ENCODE assay signal across 10 mouse cellular contexts in the genomic region with DNA sequence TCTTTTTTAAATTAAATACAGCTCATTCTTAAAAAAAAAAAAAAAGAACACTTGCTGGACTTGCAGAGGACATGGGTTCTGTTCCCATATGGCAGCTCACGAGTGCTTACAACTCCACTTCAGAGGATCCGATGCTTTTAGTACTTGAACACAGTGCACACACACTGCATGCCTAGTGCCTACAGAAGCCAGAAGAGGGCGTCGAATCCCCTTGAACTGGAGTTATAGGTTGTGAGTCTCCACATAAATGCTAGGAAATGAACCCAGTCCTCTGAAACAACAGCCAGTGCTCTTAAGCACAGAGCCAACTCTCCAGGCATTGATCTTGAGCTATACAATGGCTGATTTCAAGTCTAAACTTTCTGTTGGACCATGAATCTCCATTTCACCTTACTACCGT. TPM values are rescaled to one million over a fixed set of nuclear protein-coding genes. Genes with fewer than 3 reads are reported as not detected.
DNase-seq lines count a peak whose midpoint lies in the region; ATAC-seq and TF ChIP-seq lines count a peak whose summit lies in the region.
"Had no signal": no experiment of that assay in that cellular context is flagged by ENCODE, and none has a peak within 500 bp of the region (broad histone marks: within the 10 kb centered on the region; RNA-seq: fewer than 3 reads in every experiment).

No protein-coding gene starts in this region.

- DNase-seq in gastrocnemius, adult 2 months: no peak
- no peak for DNase-seq in gastrocnemius, postnatal 14 days
- peak; percentile 41 for DNase-seq in lung, postnatal 0 days (ENCODE audit: low spot score)
- DNase-seq in lung, postnatal 4 days: no peak
- DNase-seq in ZHBTc4 (ENCODE audit: low read depth, low spot score): peak; percentile 49
- peak; percentile 51 for DNase-seq in splenic B cell, adult 2 months (ENCODE audit: low read depth, low spot score)
- DNase-seq in testis, postnatal 10 days (ENCODE audit: low spot score): no peak
- no peak for DNase-seq in right cerebral cortex, postnatal 10 days (ENCODE audit: low spot score in 2 of 2)

- no peak for TF ChIP-seq EP300 in lung, postnatal 0 days (IDR thresholded peaks at IDR 0.05)

- H3K4me1 ChIP-seq in lung, postnatal 0 days (ENCODE audit: insufficient read depth, low read depth, low read length): peaks cover 3% of the 10 kb centered on the region; the same call in 1 of the 2 replicates

- TF ChIP-seq CTCF in gastrocnemius, adult 2 months (IDR thresholded peaks at IDR 0.05): peak; percentile 38; the same call in 1 of the 2 replicates
- peak; percentile 60 for TF ChIP-seq CTCF in lung, postnatal 0 days (IDR thresholded peaks at IDR 0.05)

- peak overlapping the region; percentile 27; the same call in 1 of the 2 replicates for H3K4me3 ChIP-seq in gastrocnemius, adult 2 months
- no peak overlapping the region for H3K4me3 ChIP-seq in lung, postnatal 0 days (ENCODE audit: low read depth, low read length)
- H3K4me3 ChIP-seq: erythroblast, embryonic 14.5 days; heart, embryonic 12.5 days had no signal

- H3K27me3 ChIP-seq in lung, postnatal 0 days (replicated peaks; ENCODE audit: insufficient read depth, low read length): no peaks in the 10 kb centered on the region
- H3K27me3 ChIP-seq in splenic B cell, adult 2 months (ENCODE audit: control insufficient read depth, insufficient read depth, low read length, poor library complexity, severe bottlenecking): no peaks in the 10 kb centered on the region
- H3K27me3 ChIP-seq: heart, embryonic 12.5 days had no signal

- intact Hi-C loops in gastrocnemius, adult 2 months (cut with DNase I): no loop called here
- intact Hi-C loops in gastrocnemius, postnatal 14 days (cut with DNase I; ENCODE audit: low total_unique reads): no loop called here

- no peak overlapping the region for H3K9ac ChIP-seq in lung, postnatal 0 days (replicated peaks; ENCODE audit: low read depth)
- H3K9ac ChIP-seq: heart, embryonic 12.5 days had no signal

- no peaks in the 10 kb centered on the region for H3K9me3 ChIP-seq in lung, postnatal 0 days (ENCODE audit: low read length)
- H3K9me3 ChIP-seq: heart, embryonic 12.5 days had no signal

- H3K4me2 ChIP-seq in lung, postnatal 0 days (replicated peaks; ENCODE audit: low read depth, low read length): no peak overlapping the region
- H3K4me2 ChIP-seq: heart, embryonic 12.5 days had no signal

- H3K27ac ChIP-seq in gastrocnemius, adult 2 months: no peak overlapping the region
- no peak overlapping the region for H3K27ac ChIP-seq in lung, postnatal 0 days (ENCODE audit: low read length)

- WGBS in lung, postnatal 0 days: 59% methylated on average over 5 of the region's 5 CpGs

- no peak for ATAC-seq in lung, postnatal 0 days

- peaks cover 23% of the 10 kb centered on the region; the same call in 1 of the 2 replicates for H3K36me3 ChIP-seq in lung, postnatal 0 days (ENCODE audit: insufficient read depth, low read length)
- H3K36me3 ChIP-seq in splenic B cell, adult 2 months (ENCODE audit: control insufficient read depth, insufficient read depth, low read length, poor library complexity, severe bottlenecking): no peaks in the 10 kb centered on the region

RNA-seq across cellular contexts. Expression of a gene that starts 3.9 kb away (rescaled TPM):
- total RNA-seq in gastrocnemius, adult 2 months (2021): 10 to 100 TPM; 42.9 to 53.6 TPM
- 10 to 100 TPM; 27.9 to 31.0 TPM for total RNA-seq in gastrocnemius, postnatal 14 days (2021)
- 10.7 and 12.2 TPM in 2 replicates for polyA plus RNA-seq in lung, postnatal 0 days (2015; fragmentation: Nextera tagmentation; extraction: Ambion mirVana)

Comparison
In these comparisons a context has a peak if more than half of its experiments do, and no peak if none do; other contexts are left out.
1. DNase-seq: peak in lung, postnatal 0 days (single experiment), ZHBTc4 (single experiment) and splenic B cell, adult 2 months (single experiment); none in gastrocnemius, adult 2 months (single experiment), gastrocnemius, postnatal 14 days (single experiment), lung, postnatal 4 days (0 of 2), testis, postnatal 10 days (single experiment) and right cerebral cortex, postnatal 10 days (0 of 2).